Mouse (Mus musculus): ENCODE results near the gene Tlcd1.

Gene Tlcd1

GRCm38 (mm10) chr11:78205361-78206206, 29.1 kb downstream of the Tlcd1 start:
- no peak for DNase-seq (ENCODE audit: low spot score in 2 of 2)

GRCm38 (mm10) chr11:78207190-78207589, 30.7 kb downstream of the Tlcd1 start:
- no peak for DNase-seq (ENCODE audit: low spot score in 2 of 2)

- DNase-seq (ENCODE audit: low spot score in 2 of 2) = no peak
These were observed 33.4 kb downstream of the Tlcd1 start for GRCm38 (mm10) chr11:78209886-78210285.

GRCm38 (mm10) chr11:78210615-78211014, 34.1 kb downstream of the Tlcd1 start:
- no peak for DNase-seq (ENCODE audit: low spot score in 2 of 2)

GRCm38 (mm10) chr11:78211513-78211912, 35.0 kb downstream of the Tlcd1 start:
- no peak for DNase-seq (ENCODE audit: low spot score in 2 of 2)

GRCm38 (mm10) chr11:78213086-78213817, 36.7 kb downstream of the Tlcd1 start:
- DNase-seq (ENCODE audit: low spot score in 2 of 2) = no peak

GRCm38 (mm10) chr11:78215709-78216317, 39.3 kb downstream of the Tlcd1 start:
- peak in 1 of 2 experiments; percentile 33 for DNase-seq (ENCODE audit: low spot score in 2 of 2)

- DNase-seq (ENCODE audit: low spot score in 2 of 2) = no peak
These were observed 47.1 kb downstream of the Tlcd1 start for GRCm38 (mm10) chr11:78223586-78223985.

Measured in frontal cortex, postnatal 36 days (tissue).